Mouse (Mus musculus): Measurements from ENCODE around the gene Htra1. TPM values are rescaled to one million over a fixed set of nuclear protein-coding genes. Genes with fewer than 3 reads are reported as not detected.

Htra1 gene
- total and polyA plus RNA-seq, 3 experiments, result not detected

GRCm38 (mm10) chr7:130959868-130960267, 24.0 kb downstream of the Htra1 start:
- Histone ChIP-seq H3K27ac (ENCODE audit: control insufficient read depth, low read depth, low read length) (no peak overlapping the region), H3K4me3 (ENCODE audit: control insufficient read depth in 1 of 2, insufficient read depth in 1 of 2, low read depth in 2 of 2, low read length in 2 of 2) (no peak overlapping the region), H3K36me3 (ENCODE audit: control insufficient read depth in 1 of 2, insufficient read depth in 2 of 2, low read length in 2 of 2) (no peaks in the 10 kb centered on the region), H3K4me1 (ENCODE audit: control insufficient read depth in 1 of 2, insufficient read depth in 2 of 2, low read length in 2 of 2) (no peaks in the 10 kb centered on the region), H3K9me3 (replicated peaks; ENCODE audit: insufficient read depth, low read length) (no peaks in the 10 kb centered on the region), H3K27me3 (ENCODE audit: control insufficient read depth in 1 of 2, insufficient read depth in 2 of 2, low read length in 2 of 2) (no peaks in the 10 kb centered on the region), H3K9ac (ENCODE audit: control insufficient read depth, low read depth, low read length, poor library complexity, severe bottlenecking) (no peak overlapping the region), H3K79me2 (ENCODE audit: control insufficient read depth, insufficient read depth, low read length, poor library complexity) (no peaks in the 10 kb centered on the region)
- TF ChIP-seq RAD21 (IDR thresholded peaks at IDR 0.05; ENCODE audit: low read depth, low read length) (no peak), CHD1 (IDR thresholded peaks at IDR 0.05; ENCODE audit: low read depth, low read length) (no peak), ZC3H11A (IDR thresholded peaks at IDR 0.05; ENCODE audit: low read depth, low read length) (no peak), BHLHE40 (IDR thresholded peaks at IDR 0.05; ENCODE audit: borderline replicate concordance, low read depth, low read length) (no peak), NRF1 (IDR thresholded peaks at IDR 0.05; ENCODE audit: insufficient read depth, low read depth, low read length, poor library complexity, severe bottlenecking) (no peak), USF1 (IDR thresholded peaks at IDR 0.05; ENCODE audit: low read depth, low read length) (no peak), MEF2A (IDR thresholded peaks at IDR 0.05; ENCODE audit: extremely low read depth, insufficient replicate concordance, low read depth, low read length, poor library complexity, severe bottlenecking) (no peak), MAZ (IDR thresholded peaks at IDR 0.05; ENCODE audit: low read depth, low read length) (no peak)
- no peak for DNase-seq (ENCODE audit: low read depth, low spot score)

- no peaks in the 10 kb centered on the region for H3K36me3 ChIP-seq (ENCODE audit: control insufficient read depth in 1 of 2, insufficient read depth in 2 of 2, low read length in 2 of 2)
- H3K27me3 ChIP-seq (ENCODE audit: control insufficient read depth in 1 of 2, insufficient read depth in 2 of 2, low read length in 2 of 2), result no peaks in the 10 kb centered on the region
- H3K9ac ChIP-seq (ENCODE audit: control insufficient read depth, low read depth, low read length, poor library complexity, severe bottlenecking), result no peak overlapping the region
- H3K79me2 ChIP-seq (ENCODE audit: control insufficient read depth, insufficient read depth, low read length, poor library complexity), result no peaks in the 10 kb centered on the region
- no peak overlapping the region for H3K4me3 ChIP-seq (ENCODE audit: control insufficient read depth in 1 of 2, insufficient read depth in 1 of 2, low read depth in 2 of 2, low read length in 2 of 2)
- TF ChIP-seq MAX (IDR thresholded peaks at IDR 0.05; ENCODE audit: low read length), result no peak
- TF ChIP-seq EP300 (IDR thresholded peaks at IDR 0.05; ENCODE audit: low read depth in 1 of 2, low read length in 2 of 2), result no peak
- no peak for TF ChIP-seq GABPA (IDR thresholded peaks at IDR 0.05; ENCODE audit: low read depth, low read length)
- no peak for TF ChIP-seq MYB (IDR thresholded peaks at IDR 0.05; ENCODE audit: low read depth, low read length)
- TF ChIP-seq SMC3 (IDR thresholded peaks at IDR 0.05; ENCODE audit: low read depth, low read length), result no peak
- no peak for TF ChIP-seq JUND (IDR thresholded peaks at IDR 0.05; ENCODE audit: low read depth, low read length)
- TF ChIP-seq POLR2AphosphoS2 (IDR thresholded peaks at IDR 0.05; ENCODE audit: low read length), result no peak
- no peak for DNase-seq (ENCODE audit: low read depth, low spot score)
- H3K27ac ChIP-seq (ENCODE audit: control insufficient read depth, low read depth, low read length), result no peak overlapping the region
- H3K4me1 ChIP-seq (ENCODE audit: control insufficient read depth in 1 of 2, insufficient read depth in 2 of 2, low read length in 2 of 2), result no peaks in the 10 kb centered on the region
- H3K9me3 ChIP-seq (replicated peaks; ENCODE audit: insufficient read depth, low read length), result no peaks in the 10 kb centered on the region
Measured at GRCm38 (mm10) chr7:130961429-130961828, 25.5 kb downstream of the Htra1 start.

GRCm38 (mm10) chr7:130964686-130965085, 28.8 kb downstream of the Htra1 start:
- DNase-seq (ENCODE audit: low read depth, low spot score), result no peak
- no peaks in the 10 kb centered on the region for H3K9me3 ChIP-seq (replicated peaks; ENCODE audit: insufficient read depth, low read length)
- H3K79me2 ChIP-seq (ENCODE audit: control insufficient read depth, insufficient read depth, low read length, poor library complexity), result no peaks in the 10 kb centered on the region
- H3K36me3 ChIP-seq (ENCODE audit: control insufficient read depth in 1 of 2, insufficient read depth in 2 of 2, low read length in 2 of 2), result no peaks in the 10 kb centered on the region
- TF ChIP-seq USF1 (IDR thresholded peaks at IDR 0.05; ENCODE audit: low read depth, low read length) (no peak), MYC (IDR thresholded peaks at IDR 0.05; ENCODE audit: low read depth, low read length) (no peak), NRF1 (IDR thresholded peaks at IDR 0.05; ENCODE audit: insufficient read depth, low read depth, low read length, poor library complexity, severe bottlenecking) (no peak), MAZ (IDR thresholded peaks at IDR 0.05; ENCODE audit: low read depth, low read length) (no peak), UBTF (IDR thresholded peaks at IDR 0.05; ENCODE audit: borderline replicate concordance, insufficient read depth, low read depth, low read length) (no peak), ZKSCAN1 (IDR thresholded peaks at IDR 0.05; ENCODE audit: low read depth, low read length) (no peak), SIN3A (IDR thresholded peaks at IDR 0.05; ENCODE audit: low read length) (no peak), MYB (IDR thresholded peaks at IDR 0.05; ENCODE audit: low read depth, low read length) (no peak), E2F4 (IDR thresholded peaks at IDR 0.05; ENCODE audit: borderline replicate concordance, low read depth, low read length) (no peak), TCF12 (IDR thresholded peaks at IDR 0.05; ENCODE audit: low read depth, low read length) (no peak), TBP (IDR thresholded peaks at IDR 0.05; ENCODE audit: low read depth, low read length) (no peak), TAL1 (IDR thresholded peaks at IDR 0.05; ENCODE audit: low read length) (no peak), RCOR1 (IDR thresholded peaks at IDR 0.05; ENCODE audit: low read depth, low read length) (no peak), POLR2A (IDR thresholded peaks at IDR 0.05; ENCODE audit: control insufficient read depth in 1 of 2, insufficient read depth in 1 of 2, low read depth in 1 of 2, low read length in 2 of 2, poor library complexity in 1 of 2) (no peak)
- H3K27ac ChIP-seq (ENCODE audit: control insufficient read depth, low read depth, low read length), result no peak overlapping the region
- H3K4me3 ChIP-seq (ENCODE audit: control insufficient read depth in 1 of 2, insufficient read depth in 1 of 2, low read depth in 2 of 2, low read length in 2 of 2), result no peak overlapping the region
- no peaks in the 10 kb centered on the region for H3K4me1 ChIP-seq (ENCODE audit: control insufficient read depth in 1 of 2, insufficient read depth in 2 of 2, low read length in 2 of 2)
- H3K9ac ChIP-seq (ENCODE audit: control insufficient read depth, low read depth, low read length, poor library complexity, severe bottlenecking), result no peak overlapping the region
- no peaks in the 10 kb centered on the region for H3K27me3 ChIP-seq (ENCODE audit: control insufficient read depth in 1 of 2, insufficient read depth in 2 of 2, low read length in 2 of 2)
